Mouse (Mus musculus) mesoderm, embryonic 11.5 days (tissue): ENCODE results near the gene Zfp316.
A peak's percentile ranks its signal among the peaks of the same experiment; 100 is the strongest.

Source experiments
- DNase-seq: peaks from one replicate; pipeline ENCODE4 v3.0.0-alpha.2; 2012; ENCODE audit warnings: low read depth, low spot score

The Zfp316 gene

GRCm38 (mm10) chr5:143279247-143279646 lies 9.4 kb upstream of the Zfp316 start:
- no peak for DNase-seq

DNA sequence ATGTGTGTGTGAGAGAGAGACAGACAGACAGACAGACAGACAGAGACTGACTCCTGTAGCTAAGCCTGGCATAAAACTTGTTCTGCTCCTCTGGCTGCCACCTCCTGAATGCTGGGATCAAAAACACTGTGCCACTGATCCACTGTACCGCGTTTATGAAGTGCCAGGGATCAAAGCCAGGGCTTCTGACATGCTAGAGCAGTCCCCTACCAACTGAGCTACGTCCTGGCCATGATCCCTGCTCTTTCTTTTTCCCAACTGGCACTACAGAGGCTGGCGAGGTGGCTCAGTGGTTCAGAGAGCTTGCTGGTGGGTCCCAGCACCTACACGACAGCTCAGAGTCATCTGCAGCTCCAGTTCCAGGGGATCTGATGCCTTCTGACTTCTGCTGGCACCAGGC lies 5.9 kb upstream of the Zfp316 start:
- DNase-seq, result no peak

GRCm38 (mm10) chr5:143272540-143273330 lies 2.9 kb upstream of the Zfp316 start:
- DNase-seq, result no peak

DNA sequence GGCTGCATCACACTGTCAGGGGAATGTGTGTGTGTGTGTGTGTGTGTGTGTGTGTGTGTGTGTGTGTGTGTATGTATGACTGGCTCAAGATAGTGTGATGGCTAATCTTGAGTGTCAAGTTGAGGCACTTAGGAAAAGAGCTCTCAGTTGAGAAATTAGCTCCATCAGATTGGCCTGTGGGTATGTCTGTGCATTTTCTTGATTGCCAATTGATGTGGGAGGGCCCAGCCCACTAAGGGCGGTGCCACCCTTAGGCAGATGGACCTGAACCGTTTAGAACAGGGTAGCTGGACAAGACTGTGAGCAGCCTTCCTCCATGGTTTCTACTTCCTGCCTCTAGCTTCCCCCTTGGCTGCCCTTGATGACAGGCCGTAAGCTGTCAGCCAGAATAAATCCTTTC lies 2.3 kb upstream of the Zfp316 start:
- no peak for DNase-seq

- no peak for DNase-seq
Measured at GRCm38 (mm10) chr5:143271642-143272041, 1.8 kb upstream of the Zfp316 start.

- DNase-seq, result no peak
Measured at GRCm38 (mm10) chr5:143270151-143270519, 313 bp upstream of the Zfp316 start.

DNA sequence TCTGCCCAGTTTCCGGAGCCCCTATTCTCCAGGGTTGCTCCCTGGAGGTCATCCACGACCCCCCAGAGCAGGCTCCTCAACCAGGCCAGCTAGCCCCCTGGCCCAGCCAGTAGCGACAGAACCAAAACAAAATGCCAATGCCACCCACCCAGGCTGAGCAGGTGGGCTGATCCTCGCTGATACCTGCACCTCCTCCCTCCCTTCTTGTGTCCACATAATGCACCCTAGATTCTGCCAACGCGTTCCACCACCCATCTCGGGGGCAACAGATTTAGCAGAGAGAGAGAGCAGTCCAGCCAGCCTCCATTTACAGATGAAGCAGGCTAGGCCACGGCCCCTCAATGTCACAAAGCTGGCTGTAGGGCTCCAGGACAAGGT lies 848 bp downstream of the Zfp316 start:
- DNase-seq, result no peak

DNA sequence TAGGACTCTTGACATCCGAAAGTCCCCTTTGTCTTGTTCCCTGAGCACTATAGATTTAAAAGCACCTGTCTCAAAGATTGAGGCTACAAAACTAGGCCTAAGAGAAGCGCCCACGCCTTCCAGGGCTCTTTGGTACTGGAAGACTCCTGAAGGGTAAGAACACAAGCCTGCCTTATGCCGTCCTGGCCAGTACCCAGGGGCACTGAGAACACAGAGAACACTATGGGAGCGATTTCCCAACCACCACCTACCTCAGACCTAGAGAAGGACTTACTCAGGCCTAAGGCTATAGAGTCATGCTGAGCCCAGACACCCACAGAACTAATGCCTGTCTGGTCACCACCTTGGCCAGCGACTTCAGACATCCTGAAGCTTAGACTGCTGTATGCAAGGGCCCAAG lies 3.0 kb downstream of the Zfp316 start:
- DNase-seq, result no peak

GRCm38 (mm10) chr5:143265409-143265808 lies 4.4 kb downstream of the Zfp316 start:
- DNase-seq, result no peak

GRCm38 (mm10) chr5:143264689-143265088 lies 5.1 kb downstream of the Zfp316 start:
- DNase-seq, result no peak

- DNase-seq, result no peak
Measured at GRCm38 (mm10) chr5:143261636-143262035, 8.2 kb downstream of the Zfp316 start.

DNA sequence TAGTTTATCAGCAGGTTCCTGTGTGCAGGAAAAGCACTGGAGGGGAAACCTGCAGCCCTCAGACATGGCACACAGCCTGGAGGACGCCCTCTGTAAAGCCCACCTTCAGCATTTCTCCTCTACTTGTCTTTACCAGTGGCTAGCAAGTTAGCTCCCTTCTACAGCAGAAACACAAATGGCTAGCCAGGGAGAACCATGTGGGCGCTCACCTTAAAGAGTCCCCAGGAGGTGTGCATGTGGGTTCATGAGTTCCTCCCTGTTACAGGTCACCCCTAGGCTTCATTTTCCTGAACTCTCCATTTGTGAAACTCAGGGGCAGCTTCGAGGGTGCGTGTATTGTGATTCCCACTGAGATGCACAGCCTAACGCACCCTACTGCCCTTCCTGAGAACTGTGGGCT lies 14.0 kb downstream of the Zfp316 start:
- DNase-seq, result no peak

DNA sequence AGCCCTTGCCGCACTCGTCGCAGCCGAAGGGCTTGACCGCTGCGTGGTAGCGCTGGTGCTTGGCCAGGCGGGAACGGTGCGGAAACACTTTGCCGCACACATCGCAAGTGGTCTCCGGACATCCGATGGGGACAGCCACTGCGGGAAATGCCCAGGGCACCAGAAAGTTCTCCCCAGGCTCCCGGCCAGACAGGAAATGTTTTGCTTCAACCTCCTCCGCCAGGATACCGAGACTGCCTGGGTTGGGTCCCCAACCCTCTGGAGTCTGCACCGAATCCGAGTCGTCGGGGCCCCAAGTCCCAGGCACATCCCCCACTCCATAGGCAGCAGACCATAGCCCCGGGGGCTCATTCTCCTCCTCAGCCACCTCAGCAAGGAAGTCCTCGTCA lies 14.7 kb downstream of the Zfp316 start:
- DNase-seq, result no peak

DNA sequence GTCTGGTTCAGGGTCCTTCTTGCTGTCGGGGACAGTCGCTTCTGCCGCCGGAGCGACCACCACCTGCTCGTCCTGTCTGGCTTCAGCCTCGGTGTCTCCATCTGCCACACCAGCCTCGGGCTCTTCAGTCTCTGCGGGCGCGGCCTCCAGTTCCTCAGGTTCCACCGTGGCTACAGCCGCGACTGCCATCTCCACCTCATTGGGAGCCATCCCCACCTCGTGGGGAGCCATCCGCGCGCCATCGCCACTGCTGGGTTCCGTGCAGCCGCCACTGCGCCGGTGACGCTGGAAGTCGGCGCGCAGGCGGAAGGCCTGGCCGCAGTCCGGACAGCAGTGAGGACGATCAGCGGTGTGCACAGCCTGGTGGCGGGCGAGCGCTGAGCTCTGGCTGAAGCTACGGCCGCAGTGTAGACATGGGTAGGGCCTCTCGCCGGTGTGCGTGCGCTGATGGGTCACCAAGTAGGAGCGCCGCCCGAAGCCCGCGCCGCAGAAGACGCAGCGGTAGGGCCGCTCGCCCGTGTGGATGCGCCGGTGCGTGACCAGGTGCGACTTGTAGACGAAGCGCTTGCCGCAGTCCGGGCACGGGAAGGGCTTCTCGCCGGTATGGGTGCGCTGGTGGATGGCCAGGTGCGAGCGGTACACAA lies 15.2 kb downstream of the Zfp316 start:
- no peak for DNase-seq

DNA sequence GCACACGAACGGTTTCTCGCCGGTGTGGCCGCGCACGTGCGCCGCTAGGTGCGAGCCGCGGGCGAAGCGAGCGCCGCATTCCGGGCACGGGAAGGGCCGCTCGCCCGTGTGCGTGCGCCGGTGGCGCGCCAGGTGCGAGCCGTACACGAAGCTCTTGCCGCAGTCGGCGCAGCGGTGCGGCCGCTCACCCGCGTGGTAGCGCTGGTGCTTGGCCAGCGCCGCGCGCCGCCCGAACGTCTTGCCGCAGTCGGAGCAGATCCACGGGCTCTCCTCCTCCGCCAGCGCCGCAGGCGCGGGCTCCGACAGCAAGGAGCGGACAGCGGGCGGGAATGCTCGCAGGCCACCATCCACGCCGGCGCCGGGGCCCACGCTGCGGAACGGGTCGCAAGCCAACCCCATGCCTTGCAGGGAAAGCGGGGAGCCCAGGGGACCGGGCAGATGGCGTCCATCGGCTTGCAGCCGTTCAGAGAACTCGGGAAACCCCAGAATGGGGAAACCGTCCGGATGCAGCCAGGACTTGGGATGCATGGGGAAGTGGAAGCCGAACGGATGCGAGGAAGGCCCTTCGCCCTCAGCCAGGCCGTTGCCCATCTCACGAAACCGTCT lies 15.8 kb downstream of the Zfp316 start:
- DNase-seq, result peak; percentile 19

- peak; percentile 22 for DNase-seq
Measured at GRCm38 (mm10) chr5:143253186-143253880, 16.5 kb downstream of the Zfp316 start.

DNA sequence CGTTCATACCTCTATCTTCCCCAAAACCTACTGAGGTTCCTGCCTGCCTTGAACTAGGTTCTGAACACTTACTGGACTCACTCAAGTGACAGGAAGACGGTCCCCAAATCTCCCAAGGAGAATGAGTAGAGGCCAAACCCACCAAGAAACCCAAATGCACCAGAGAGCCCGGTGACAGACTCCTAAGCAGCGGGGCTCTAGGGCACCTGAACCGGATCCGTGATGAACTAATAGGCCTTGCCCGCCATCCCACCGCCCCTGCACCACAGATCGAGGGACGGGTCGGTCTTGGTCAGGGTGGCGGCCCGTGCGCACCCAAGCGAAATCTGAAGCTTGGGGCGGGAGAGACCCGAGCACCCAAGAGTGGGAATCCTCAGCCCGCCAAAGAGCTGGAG lies 17.0 kb downstream of the Zfp316 start:
- no peak for DNase-seq

- DNase-seq, result no peak
Measured at GRCm38 (mm10) chr5:143252039-143252438, 17.8 kb downstream of the Zfp316 start.

DNA sequence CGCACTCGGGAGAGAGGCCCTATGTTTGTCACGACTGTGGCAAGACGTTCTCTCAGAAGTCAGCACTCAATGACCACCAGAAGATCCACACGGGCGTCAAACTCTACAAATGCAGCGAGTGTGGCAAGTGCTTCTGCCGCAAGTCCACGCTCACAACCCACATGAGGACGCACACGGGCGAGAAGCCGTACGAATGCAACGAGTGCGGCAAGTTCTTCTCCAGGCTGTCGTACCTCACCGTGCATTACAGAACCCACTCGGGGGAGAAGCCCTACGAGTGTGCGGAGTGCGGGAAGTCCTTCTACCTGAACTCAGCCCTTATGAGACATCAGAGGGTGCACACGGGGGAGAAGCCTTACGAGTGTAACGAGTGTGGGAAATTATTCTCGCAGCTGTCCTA lies 24.9 kb downstream of the Zfp316 start:
- DNase-seq, result no peak

DNA sequence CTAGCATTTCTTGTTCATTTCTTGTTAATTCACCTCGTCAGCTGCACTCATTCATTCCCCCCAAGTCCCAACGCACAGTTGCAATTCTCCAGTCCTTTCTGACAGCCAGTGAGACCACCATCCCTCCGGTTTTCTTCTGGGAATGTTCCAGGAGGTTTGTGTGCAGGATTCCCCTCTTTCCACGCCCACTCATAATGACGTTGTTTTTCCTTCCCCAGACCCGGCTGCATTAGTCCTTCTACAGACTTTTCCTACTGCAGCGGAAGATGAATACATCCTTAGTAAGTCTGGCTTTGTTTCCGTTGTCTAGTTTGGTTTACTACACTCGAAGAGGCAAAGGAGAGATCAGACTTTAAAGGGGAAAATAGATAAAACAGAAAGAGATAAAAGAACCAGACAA lies 33.8 kb downstream of the Zfp316 start:
- DNase-seq, result no peak

DNA sequence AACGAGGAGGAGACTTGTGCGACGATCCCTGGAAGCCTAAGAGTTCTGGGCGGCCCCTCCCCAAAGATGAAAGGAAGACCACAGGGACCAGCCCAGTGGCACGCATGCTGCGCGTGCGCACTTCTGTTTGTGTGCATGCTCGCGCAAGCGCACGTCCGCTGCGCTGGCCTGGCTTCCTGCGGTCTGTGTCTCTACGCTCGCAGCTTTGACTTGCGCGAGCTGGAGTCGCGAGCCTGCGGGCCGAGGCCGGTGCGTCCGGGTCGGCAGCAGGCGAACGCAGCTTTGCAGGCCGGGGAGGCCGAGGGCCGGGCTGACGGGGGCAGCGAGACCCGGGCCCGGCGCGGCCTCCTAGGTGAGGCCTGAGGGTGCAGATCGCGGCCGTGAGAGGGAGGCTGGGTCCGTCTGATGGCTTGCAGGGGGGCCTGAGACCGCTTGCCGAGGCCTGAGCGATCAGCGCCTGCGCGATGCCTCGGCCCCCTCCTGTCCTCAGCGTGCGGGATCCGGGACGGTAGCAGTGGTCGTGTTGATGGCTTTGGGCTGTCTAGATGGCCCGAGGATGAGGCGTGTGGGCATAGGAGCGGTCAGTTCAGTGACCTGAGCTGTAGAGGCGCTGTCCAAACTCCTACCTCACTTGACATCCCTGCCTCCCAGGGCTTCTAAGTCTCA lies 34.7 kb downstream of the Zfp316 start, which contains the start of gene Zfp12:
TSS of gene Zfp12 (plus strand) at position 136 of the 666 bp plus-strand sequence.
- peak; percentile 99 for DNase-seq

DNA sequence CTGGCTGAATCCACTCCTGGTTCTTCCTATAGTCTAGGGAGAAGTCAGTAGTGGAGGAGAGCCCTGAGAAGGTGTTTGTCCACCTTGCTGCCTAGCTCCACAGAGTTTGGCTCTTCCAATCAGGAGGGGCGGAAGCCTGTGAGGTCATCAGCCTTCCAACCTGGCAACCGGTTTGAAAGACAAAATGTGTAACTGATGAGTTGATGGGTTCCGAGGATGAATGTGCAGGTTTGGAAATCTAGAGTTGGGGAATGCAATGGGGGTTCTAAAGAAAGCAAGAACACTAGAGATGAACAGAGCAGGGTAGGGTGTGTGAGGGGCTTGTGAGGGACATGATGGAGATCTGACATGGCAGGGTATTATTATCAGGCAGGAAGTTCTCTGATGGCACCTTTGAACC lies 43.0 kb downstream of the Zfp316 start, which contains the start of gene Spdye4a:
TSS of gene Spdye4a (minus strand) at position 101 of the 400 bp plus-strand sequence.
- no peak for DNase-seq
